Mouse (Mus musculus) embryonic facial prominence, embryonic 10.5 days (tissue): ENCODE results near the gene Mroh8. TPM values are rescaled to one million over a fixed set of nuclear protein-coding genes. Genes with fewer than 3 reads are reported as not detected.

Experiments used
- DNase-seq: peaks from one replicate; pipeline ENCODE4 v3.0.0-alpha.2; 2017; ENCODE audit warnings: low spot score
- H3K27ac ChIP-seq: fragments of 300-500 bp; sonication (generic); replicated peaks from 2 replicates; pipeline ENCODE4 v1.5.1; 2016; ENCODE audit warnings: mild to moderate bottlenecking
- H3K27me3 ChIP-seq: fragments of 300-500 bp; sonication (generic); replicated peaks from 2 replicates; pipeline ENCODE4 v1.6.1; 2016; ENCODE audit warnings: low read depth, mild to moderate bottlenecking; ENCODE audit not compliant: poor library complexity, severe bottlenecking
- H3K36me3 ChIP-seq: fragments of 300-500 bp; sonication (generic); replicated peaks from 2 replicates; pipeline ENCODE4 v1.6.1; 2016; ENCODE audit warnings: mild to moderate bottlenecking, moderate library complexity
- H3K4me1 ChIP-seq: fragments of 300-500 bp; sonication (generic); 2 replicates; pipeline ENCODE4 v1.6.1; 2016
- H3K4me3 ChIP-seq: fragments of 300-500 bp; sonication (generic); 2 replicates; pipeline ENCODE4 v1.5.1; 2016; ENCODE audit warnings: mild to moderate bottlenecking, moderate library complexity
- H3K9me3 ChIP-seq: fragments of 300-500 bp; sonication (generic); 2 replicates; pipeline ENCODE4 v1.6.1; 2016; ENCODE audit warnings: mild to moderate bottlenecking
- WGBS: fragments of 180-500 bp; shearing (Covaris S2); methylation state at CpG from one replicate; pipeline ENCODE4 v1.1.7; 2016; 5-methylcytosine and 5-hydroxymethylcytosine counted together
- polyA plus RNA-seq: library from polyadenylated mRNA; unstranded; fragments of >200 nt; fragmentation: Nextera tagmentation; extraction: Ambion mirVana; gene quantifications from 2 replicates; pipeline ENCODE4 v1.2.1, GENCODE M21; 2016

Mroh8 gene
- polyA plus RNA-seq, 1 experiment from 2014 or later = 1.0 TPM

DNA sequence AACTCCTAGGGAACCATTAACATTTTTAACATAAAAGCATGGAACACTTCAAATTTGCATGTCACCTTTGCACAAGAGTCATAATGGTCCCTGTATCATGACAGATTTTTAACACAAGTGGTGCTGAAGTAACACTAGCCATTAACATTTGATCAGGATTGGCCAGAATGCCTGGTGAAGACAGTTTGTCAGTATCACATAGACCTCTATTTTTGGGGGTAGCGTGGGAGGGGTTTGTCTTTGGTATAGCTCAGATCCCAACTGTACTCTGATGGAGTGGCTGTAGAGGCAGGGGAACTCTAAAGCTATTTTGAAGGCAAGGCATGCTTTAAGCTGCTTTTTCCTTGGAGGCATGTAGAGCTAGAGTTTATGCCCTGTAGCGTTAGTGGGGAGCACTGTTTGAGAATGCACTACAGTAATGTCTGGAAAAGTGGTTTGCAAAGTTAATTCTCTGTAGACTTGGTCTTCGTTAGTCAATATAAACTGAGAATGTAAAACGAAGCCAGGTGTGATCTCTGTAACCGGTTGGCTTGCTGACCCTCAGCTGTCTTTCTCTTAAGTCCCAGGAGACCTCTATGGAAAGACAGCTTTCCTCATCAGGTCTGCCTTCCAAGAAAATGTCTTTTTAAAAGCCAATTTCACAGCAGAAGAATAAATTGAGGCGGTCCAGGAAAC, 31.8 kb upstream of the Mroh8 start:
- no peaks in the 10 kb centered on the region for H3K27me3 ChIP-seq
- H3K4me3 ChIP-seq = no peak overlapping the region
- DNase-seq = no peak
- H3K36me3 ChIP-seq = peaks cover 100% of the 10 kb centered on the region
- no peaks in the 10 kb centered on the region for H3K4me1 ChIP-seq
- 87% methylated on average over 6 of the region's 6 CpGs for WGBS
- no peak overlapping the region for H3K27ac ChIP-seq
- no peaks in the 10 kb centered on the region for H3K9me3 ChIP-seq

DNA sequence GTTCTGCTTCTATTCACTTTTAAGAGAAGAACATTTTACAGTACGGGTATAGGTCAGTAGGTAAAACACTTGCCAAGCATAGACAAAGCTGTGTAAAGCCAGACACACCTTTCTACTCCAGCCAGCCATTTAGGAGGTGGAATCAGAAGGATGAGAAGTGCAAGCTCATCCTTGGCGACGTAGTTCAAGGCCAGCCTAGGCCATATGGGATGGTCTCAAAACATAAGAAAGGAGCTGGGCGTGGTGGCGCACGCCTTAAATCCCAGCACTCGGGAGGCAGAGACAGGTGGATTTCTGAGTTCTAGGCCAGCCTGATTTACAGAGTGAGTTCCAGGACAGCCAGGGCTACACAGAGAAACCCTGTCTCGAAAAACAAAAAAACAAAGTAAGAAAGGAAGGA, 30.3 kb upstream of the Mroh8 start:
- no peak overlapping the region for H3K27ac ChIP-seq
- H3K4me3 ChIP-seq = no peak overlapping the region
- H3K9me3 ChIP-seq = no peaks in the 10 kb centered on the region
- DNase-seq = no peak
- H3K4me1 ChIP-seq = 0 out of 2 replicates have a peak, but pooled peaks cover 3% of the 10 kb centered on the region
- WGBS = 94% methylated on average over 8 of the region's 8 CpGs
- peaks cover 99% of the 10 kb centered on the region for H3K36me3 ChIP-seq
- no peaks in the 10 kb centered on the region for H3K27me3 ChIP-seq

DNA sequence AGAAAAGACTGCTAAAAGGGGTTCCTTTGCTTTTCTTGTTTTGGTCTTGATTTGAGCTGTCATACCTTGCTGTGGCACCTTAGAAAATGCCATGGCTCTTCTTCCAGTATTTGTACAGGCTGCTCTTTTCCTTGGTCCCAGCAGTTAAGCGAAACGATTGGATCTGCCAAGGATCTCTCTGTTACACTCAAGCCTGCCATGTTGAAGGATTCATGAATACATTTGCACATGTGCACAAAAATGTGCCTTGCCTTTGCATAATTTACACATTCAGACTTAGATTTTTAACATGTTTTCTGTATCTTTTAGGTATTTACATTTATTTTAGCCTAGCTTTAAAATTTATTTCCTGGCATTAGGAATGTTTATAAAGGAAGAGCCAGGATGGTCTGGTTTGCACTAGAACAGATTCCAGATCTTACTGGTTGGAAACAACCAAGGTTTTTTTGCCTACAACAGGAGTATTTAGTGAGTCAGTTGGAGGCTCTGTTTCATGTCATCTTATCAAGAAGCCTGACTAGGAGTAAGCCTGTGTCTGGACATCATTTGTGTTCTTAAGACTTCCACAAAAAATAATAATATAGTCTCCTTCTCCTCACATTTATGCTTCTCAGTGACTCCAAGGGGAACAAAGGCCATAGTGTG, 29.0 kb upstream of the Mroh8 start:
- Histone ChIP-seq H3K4me3 (no peak overlapping the region), H3K36me3 (peaks cover 99% of the 10 kb centered on the region), H3K9me3 (no peaks in the 10 kb centered on the region), H3K4me1 (0 out of 2 replicates have a peak, but pooled peaks cover 3% of the 10 kb centered on the region), H3K27ac (no peak overlapping the region), H3K27me3 (no peaks in the 10 kb centered on the region)
- 93% methylated on average over 2 of the region's 2 CpGs for WGBS
- no peak for DNase-seq

DNA sequence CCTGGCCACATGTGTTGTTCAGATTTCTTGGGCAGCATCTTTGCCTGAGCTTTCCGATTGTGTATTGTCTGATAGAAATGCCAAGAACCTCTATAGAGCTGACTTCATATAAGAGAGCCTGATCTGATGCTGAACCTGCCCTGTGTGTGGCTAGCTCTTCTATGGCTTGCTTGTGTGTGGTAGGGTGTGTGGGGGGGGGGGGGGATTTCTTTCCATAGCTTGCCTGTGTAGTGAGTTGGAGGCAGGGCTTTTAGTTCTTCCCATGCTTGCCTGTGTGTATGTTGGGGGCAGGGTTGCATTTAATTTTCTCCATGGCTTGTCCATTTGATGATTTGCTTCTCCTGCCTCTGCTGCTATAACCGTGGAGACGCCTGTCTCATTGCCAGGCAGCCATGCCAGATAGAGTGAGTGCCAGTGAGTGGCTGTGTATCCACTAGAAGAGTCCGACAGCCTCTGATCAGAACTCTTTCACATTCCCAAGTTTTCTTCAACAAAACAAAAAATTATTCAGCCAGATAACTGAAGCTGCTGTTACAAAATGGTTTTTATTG, 28.4 kb upstream of the Mroh8 start:
- Histone ChIP-seq H3K27ac (no peak overlapping the region), H3K9me3 (no peaks in the 10 kb centered on the region), H3K4me1 (0 out of 2 replicates have a peak, but pooled peaks cover 3% of the 10 kb centered on the region), H3K27me3 (no peaks in the 10 kb centered on the region), H3K4me3 (no peak overlapping the region), H3K36me3 (peaks cover 99% of the 10 kb centered on the region)
- DNase-seq = no peak
- WGBS = 90% methylated on average over 4 of the region's 4 CpGs

DNA sequence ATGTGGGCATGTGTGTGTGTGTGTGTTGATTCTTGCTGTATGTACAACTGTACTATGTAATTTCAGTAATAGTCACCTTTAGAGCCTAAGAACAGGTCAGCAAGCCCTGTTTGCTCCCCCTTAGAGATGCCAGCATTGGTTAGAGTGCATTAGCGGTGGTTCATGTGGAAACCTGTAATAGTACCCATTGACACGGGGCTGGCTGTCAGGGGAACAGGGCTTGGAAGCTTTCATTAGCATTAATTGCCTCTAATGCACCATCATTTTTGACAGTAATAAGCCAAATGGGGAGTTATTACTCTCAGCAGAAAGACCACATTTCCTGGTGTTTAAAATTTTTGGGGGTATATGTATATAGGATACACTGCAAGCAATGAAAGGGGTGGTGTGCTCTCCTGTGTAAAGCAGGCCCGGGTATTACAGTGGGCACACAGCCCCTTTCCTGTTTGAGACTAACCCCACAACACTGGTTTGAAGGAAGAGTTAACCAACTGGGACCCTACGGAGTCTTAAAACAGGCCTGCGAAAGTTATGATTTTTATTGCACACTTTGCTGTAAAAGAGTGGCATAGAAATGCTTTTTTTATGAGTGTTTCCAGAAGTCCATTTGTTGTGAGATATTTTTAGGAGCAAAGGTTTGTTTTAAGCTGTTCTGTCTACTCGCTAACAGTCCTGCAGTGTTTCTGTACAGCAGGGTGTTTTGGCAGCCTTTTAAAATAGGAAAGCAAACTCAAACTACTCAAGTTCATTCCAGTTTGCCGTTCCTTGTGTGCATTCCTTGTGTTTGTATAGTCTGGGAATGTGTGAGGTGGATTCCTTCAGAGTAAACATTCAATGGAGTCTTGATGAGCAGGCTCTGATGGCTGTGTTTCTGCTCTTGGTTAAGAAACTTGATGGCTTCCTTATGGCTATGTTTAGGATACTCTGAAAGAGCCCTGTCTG, 27.0 kb upstream of the Mroh8 start:
- Histone ChIP-seq H3K9me3 (no peaks in the 10 kb centered on the region), H3K27ac (no peak overlapping the region), H3K27me3 (no peaks in the 10 kb centered on the region), H3K4me1 (0 out of 2 replicates have a peak, but pooled peaks cover 3% of the 10 kb centered on the region), H3K36me3 (peaks cover 99% of the 10 kb centered on the region), H3K4me3 (no peak overlapping the region)
- WGBS = 86% methylated on average over 7 of the region's 7 CpGs
- DNase-seq = no peak

DNA sequence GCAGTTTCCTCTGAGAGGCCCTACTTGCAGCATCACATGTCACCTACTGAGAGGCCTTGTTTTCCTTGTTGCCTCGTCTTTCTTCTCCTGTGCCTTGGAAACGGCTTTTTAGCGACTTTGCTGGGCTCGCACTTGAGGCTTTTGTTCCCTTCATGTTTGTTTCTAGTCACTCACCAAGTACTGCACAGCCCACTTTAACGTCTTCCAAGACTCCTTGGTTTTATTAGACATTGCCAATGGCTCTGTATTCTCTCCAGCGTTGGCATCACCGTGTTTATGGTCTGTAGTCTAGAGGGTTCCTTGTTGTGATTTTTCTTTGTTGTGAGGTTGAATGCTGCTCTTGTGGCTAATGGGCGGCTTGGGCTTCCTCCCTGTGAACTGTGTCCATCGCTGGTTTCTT, 23.7 kb upstream of the Mroh8 start:
- 78% methylated on average over 9 of the region's 9 CpGs for WGBS
- H3K36me3 ChIP-seq = peaks cover 98% of the 10 kb centered on the region
- H3K4me3 ChIP-seq = no peak overlapping the region
- H3K9me3 ChIP-seq = no peaks in the 10 kb centered on the region
- no peaks in the 10 kb centered on the region for H3K27me3 ChIP-seq
- H3K27ac ChIP-seq = no peak overlapping the region
- 0 out of 2 replicates have a peak, but pooled peaks cover 3% of the 10 kb centered on the region for H3K4me1 ChIP-seq
- DNase-seq = no peak

DNA sequence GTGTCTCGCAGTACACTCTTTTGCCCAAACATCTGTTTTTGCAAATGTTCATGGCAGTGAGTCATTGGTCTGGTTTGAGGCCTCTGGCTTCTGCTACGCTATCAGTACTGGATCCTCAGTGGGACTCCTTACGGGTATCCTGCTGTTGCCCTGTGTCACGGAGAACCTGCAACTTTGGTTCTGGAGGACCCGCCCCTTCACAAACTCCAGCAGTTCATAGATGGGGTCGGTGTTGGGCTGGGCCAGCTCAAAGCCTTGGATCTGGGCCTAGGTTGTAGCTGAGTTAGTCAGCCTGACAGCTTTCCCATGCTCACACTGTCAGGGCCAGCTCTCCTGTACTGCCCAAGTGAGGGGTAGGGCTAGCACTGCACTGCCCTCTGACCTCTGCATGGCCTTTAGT, 20.7 kb upstream of the Mroh8 start:
- peaks cover 99% of the 10 kb centered on the region for H3K36me3 ChIP-seq

DNA sequence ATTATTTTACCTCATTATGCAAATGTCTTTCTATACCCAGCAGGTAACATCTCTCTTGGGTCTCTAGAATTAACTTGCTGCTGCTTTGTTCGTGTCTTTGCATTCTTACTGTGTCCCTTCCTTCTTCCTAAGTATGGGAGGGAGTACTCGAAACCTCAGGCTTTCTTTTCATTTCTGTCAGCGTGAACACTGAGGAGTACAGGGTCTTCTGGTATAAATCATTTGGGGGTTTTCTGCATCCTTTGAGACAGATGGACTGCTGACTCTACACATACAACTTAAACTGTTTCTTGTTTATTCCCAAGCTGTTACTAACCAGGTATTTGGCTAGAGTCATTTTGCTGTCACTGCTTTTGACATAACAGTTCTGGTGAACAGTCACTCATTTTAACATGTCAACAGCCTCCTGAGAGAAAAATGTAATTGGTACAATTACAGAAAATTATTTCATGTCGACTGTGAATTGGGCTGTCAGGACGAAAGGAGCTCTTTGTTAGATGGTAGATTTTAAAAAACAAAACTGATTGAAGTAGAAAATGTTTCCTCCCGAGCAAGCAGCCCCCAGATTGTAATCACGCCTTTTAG, 16.8 kb upstream of the Mroh8 start:
- no peaks in the 10 kb centered on the region for H3K27me3 ChIP-seq
- WGBS = 68% methylated on average over 7 of the region's 7 CpGs
- no peak for DNase-seq
- no peaks in the 10 kb centered on the region for H3K9me3 ChIP-seq
- peaks cover 8% of the 10 kb centered on the region; the same call in 1 of the 2 replicates for H3K4me1 ChIP-seq
- no peak overlapping the region for H3K4me3 ChIP-seq
- no peak overlapping the region for H3K27ac ChIP-seq
- H3K36me3 ChIP-seq = peaks cover 99% of the 10 kb centered on the region

More for the DNA sequence above, 20.7 kb upstream of the Mroh8 start:
- H3K9me3 ChIP-seq = no peaks in the 10 kb centered on the region
- DNase-seq = no peak
- no peak overlapping the region for H3K4me3 ChIP-seq
- no peaks in the 10 kb centered on the region for H3K27me3 ChIP-seq
- no peak overlapping the region for H3K27ac ChIP-seq
- WGBS = 94% methylated on average over 6 of the region's 6 CpGs
- peaks cover 4% of the 10 kb centered on the region; the same call in 1 of the 2 replicates for H3K4me1 ChIP-seq

DNA sequence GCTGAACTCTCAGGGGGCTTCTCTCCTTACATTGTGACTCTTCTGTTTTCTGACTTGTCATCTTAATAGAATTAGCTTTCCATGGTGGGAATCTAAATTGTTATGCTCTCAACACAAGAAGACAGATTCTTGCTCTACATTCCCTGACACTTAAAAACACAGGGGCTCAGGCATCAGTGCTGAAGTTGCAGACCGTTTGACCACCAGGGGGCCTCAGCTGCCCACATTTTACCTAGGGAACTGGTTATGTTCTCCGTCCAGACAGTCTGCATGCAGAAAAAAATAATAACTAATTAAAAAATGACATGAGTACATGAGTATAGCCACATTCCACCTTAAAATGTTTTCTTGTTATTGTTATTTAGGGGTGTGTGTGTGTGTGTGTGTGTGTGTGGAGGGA, 12.7 kb upstream of the Mroh8 start:
- Histone ChIP-seq H3K36me3 (peaks cover 100% of the 10 kb centered on the region), H3K4me3 (no peak overlapping the region), H3K27ac (no peak overlapping the region), H3K27me3 (no peaks in the 10 kb centered on the region), H3K9me3 (no peaks in the 10 kb centered on the region), H3K4me1 (peaks cover 9% of the 10 kb centered on the region)
- DNase-seq = peak; percentile 78
- 30% methylated on average over 2 of the region's 2 CpGs for WGBS

DNA sequence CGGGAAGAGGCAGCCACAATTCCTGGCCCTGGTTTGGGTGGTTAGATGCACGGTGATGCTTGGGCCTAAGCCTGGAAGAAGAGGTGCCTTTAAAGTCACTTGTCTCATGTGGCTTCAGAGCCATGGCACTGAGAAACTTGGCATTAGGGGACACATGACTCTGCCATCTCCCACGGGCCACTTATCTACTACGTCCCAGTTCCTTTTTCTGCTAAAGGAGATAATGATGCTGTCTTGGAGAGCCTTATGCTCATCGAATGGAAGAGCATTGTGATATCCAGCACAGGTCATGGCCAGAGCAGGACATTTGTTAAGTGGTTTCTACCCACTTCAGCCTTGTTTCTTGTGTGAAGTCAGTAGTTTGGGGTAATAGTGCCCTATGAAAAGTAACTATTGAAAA, 9.6 kb upstream of the Mroh8 start:
- Histone ChIP-seq H3K36me3 (peaks cover 100% of the 10 kb centered on the region), H3K27ac (no peak overlapping the region), H3K4me1 (peaks cover 11% of the 10 kb centered on the region), H3K9me3 (no peaks in the 10 kb centered on the region), H3K4me3 (no peak overlapping the region), H3K27me3 (no peaks in the 10 kb centered on the region)
- DNase-seq = no peak
- WGBS = 89% methylated on average over 5 of the region's 5 CpGs

DNA sequence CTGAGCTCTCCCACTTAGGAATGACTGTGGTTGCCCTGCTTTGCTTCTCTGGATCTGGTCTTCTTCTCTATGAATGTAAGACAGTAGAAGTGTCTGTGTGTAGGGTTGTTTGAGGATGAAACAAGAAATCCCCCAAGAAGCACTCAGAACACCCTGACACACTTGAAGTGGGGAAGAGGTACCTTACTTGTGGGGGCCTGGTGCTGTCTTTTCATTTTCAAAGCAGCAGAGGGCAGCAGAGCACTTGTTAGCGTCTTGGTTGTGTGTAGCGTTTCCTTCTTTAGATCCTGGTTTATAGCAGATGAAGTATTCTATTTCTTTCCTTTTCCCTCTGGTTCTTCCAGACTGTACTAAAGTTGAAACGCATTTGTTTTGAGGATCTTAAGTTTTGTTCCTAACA, 8.2 kb upstream of the Mroh8 start:
- peaks cover 6% of the 10 kb centered on the region for H3K4me1 ChIP-seq
- H3K27ac ChIP-seq = no peak overlapping the region
- no peaks in the 10 kb centered on the region for H3K9me3 ChIP-seq
- DNase-seq = peak; percentile 36
- 48% methylated on average over 3 of the region's 3 CpGs for WGBS
- no peak overlapping the region for H3K4me3 ChIP-seq
- no peaks in the 10 kb centered on the region for H3K27me3 ChIP-seq
- H3K36me3 ChIP-seq = peaks cover 100% of the 10 kb centered on the region

DNA sequence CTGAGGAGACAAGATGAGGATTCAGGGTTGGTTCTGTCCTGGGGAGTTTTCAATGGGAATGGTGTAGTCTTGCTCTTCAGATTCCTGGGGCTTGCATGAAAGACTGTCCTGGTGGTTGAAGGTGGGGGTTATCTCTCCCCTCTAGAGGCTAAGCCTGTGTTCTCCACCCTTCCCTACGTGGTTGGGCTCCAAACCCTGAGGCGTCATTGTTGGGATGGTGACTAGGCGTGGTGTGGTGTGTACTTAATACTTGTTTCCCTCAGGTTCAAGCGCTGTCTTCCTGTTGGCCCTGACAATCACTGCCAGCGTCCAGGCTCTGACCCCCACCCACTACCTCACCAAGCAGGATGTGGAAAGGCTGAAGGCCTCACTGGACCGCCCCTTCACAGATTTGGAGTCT, 4.0 kb upstream of the Mroh8 start:
- H3K9me3 ChIP-seq = no peaks in the 10 kb centered on the region
- H3K36me3 ChIP-seq = peaks cover 77% of the 10 kb centered on the region
- H3K27ac ChIP-seq = no peak overlapping the region
- H3K4me1 ChIP-seq = peaks cover 22% of the 10 kb centered on the region
- H3K4me3 ChIP-seq = no peak overlapping the region
- H3K27me3 ChIP-seq = no peaks in the 10 kb centered on the region
- WGBS = 88% methylated on average over 6 of the region's 6 CpGs
- no peak for DNase-seq
